Mouse (Mus musculus) ES-E14 (cell line): ENCODE results near the gene Ndst4. TPM values are rescaled to one million over a fixed set of nuclear protein-coding genes. Genes with fewer than 3 reads are reported as not detected.

ENCODE experiments used
- DNase-seq: peaks from one replicate; pipeline ENCODE4 v3.0.0-alpha.2; 2013; ENCODE audit warnings: low read depth, low spot score
- H3K27ac ChIP-seq: 2 replicates; pipeline ENCODE4 v1.5.1; 2012; ENCODE audit warnings: low read depth, mild to moderate bottlenecking, low read length, moderate library complexity, mixed read lengths; ENCODE audit not compliant: poor library complexity, insufficient read depth, severe bottlenecking
- H3K36me3 ChIP-seq: 2 replicates; pipeline ENCODE4 v1.6.1; 2012; ENCODE audit warnings: mild to moderate bottlenecking, low read length, moderate library complexity, mixed read lengths; ENCODE audit not compliant: control insufficient read depth, poor library complexity, insufficient read depth, severe bottlenecking
- H3K4me1 ChIP-seq, 2 experiments: fragments of 150-350 bp in 1 of 2; sonication (generic) in 1 of 2; 2 replicates each; pipeline ENCODE4 v1.6.1; 2012; ENCODE audit warnings: low read length in 2 of 2, mild to moderate bottlenecking in 1 of 2, mixed read lengths in 1 of 2; ENCODE audit not compliant: control insufficient read depth in 2 of 2, insufficient read depth in 2 of 2, poor library complexity in 1 of 2
- H3K4me3 ChIP-seq, 2 experiments: fragments of 150-350 bp in 1 of 2; sonication (generic) in 1 of 2; 2 replicates each; pipeline ENCODE4 v1.5.1; 2012; ENCODE audit warnings: low read length in 2 of 2, low read depth in 1 of 2, mild to moderate bottlenecking in 1 of 2, mixed read lengths in 1 of 2; ENCODE audit not compliant: insufficient read depth in 1 of 2, poor library complexity in 1 of 2, severe bottlenecking in 1 of 2
- H3K9ac ChIP-seq: 2 replicates; pipeline ENCODE4 v1.6.1; 2012; ENCODE audit warnings: low read depth, mild to moderate bottlenecking, low read length, mixed read lengths; ENCODE audit not compliant: poor library complexity, insufficient read depth, severe bottlenecking
- H3K9me3 ChIP-seq: fragments of 150-350 bp; sonication (generic); 2 replicates; pipeline ENCODE4 v1.6.1; 2012; ENCODE audit warnings: low read depth, mild to moderate bottlenecking, low read length; ENCODE audit not compliant: control insufficient read depth, insufficient read depth
- CHD2 ChIP-seq: IDR thresholded peaks from 2 replicates; pipeline ENCODE4 v1.6.1; 2014; ENCODE audit warnings: mild to moderate bottlenecking, low read depth, low read length, inconsistent platforms
- HCFC1 ChIP-seq: IDR thresholded peaks from 2 replicates; pipeline ENCODE4 v1.6.1; 2012; ENCODE audit warnings: low read length, inconsistent platforms, borderline replicate concordance; ENCODE audit not compliant: insufficient read depth
- MAFK ChIP-seq: IDR thresholded peaks from 2 replicates; pipeline ENCODE4 v1.6.1; 2014; ENCODE audit warnings: mild to moderate bottlenecking, low read depth, low read length, inconsistent platforms; ENCODE audit not compliant: insufficient read depth
- ZC3H11A ChIP-seq: IDR thresholded peaks from 2 replicates; pipeline ENCODE4 v1.6.1; 2012; ENCODE audit warnings: low read depth, mild to moderate bottlenecking, inconsistent platforms, low read length, borderline replicate concordance
- ZNF384 ChIP-seq: IDR thresholded peaks from 2 replicates; pipeline ENCODE4 v1.6.1; 2012; ENCODE audit warnings: low read depth, low read length, inconsistent platforms
- in situ Hi-C, 2 experiments: fragments of 600-800 bp; cut with MboI; formaldehyde crosslinking; loops; one replicate each; pipeline ENCODE4 v1.15.1; 2025; ENCODE audit warnings: low sequenced_read_pairs in 2 of 2, inconsistent platforms in 1 of 2; ENCODE audit not compliant: unreplicated experiment in 2 of 2
- total RNA-seq: library from RNA; depleted of rRNA; stranded (reverse); fragments of 300-350 nt; gene quantifications from 2 replicates; pipeline ENCODE4 v1.2.3, GENCODE M21; 2012

The Ndst4 gene
- total RNA-seq, 1 experiment = not detected

DNA sequence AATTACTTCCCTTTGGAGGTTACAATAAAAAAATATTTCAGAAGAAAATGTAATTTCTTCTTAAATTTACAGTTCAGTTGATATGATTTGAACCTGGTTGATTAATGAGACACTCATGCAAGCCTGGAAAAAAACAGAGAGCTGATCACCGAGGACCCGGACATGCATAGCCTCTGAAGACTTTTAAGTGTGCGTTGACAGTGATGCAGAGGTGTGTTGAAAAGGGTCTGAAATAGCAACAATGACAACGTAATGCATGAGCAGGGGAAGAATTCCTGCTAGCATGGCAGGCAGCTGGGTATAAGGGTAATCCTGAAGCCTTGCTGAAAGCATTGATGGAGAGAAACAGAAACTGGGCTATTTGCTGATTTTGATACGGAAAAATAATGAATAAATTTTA, 106.2 kb downstream of the Ndst4 start:
- Histone ChIP-seq H3K36me3 (no peaks in the 10 kb centered on the region), H3K9me3 (no peaks in the 10 kb centered on the region), H3K27ac (no peak overlapping the region), H3K4me3 (no peak overlapping the region), H3K9ac (no peak overlapping the region), H3K4me1 (no peaks in the 10 kb centered on the region)
- no peak for DNase-seq
- TF ChIP-seq ZNF384 (no peak), HCFC1 (no peak), CHD2 (no peak), MAFK (no peak), ZC3H11A (no peak)
- in situ Hi-C loops = no loop called here

- in situ Hi-C loops = no loop called here
- Histone ChIP-seq H3K9me3 (no peaks in the 10 kb centered on the region), H3K27ac (no peak overlapping the region), H3K9ac (no peak overlapping the region), H3K4me1 (no peaks in the 10 kb centered on the region), H3K4me3 (no peak overlapping the region), H3K36me3 (no peaks in the 10 kb centered on the region)
- TF ChIP-seq ZC3H11A = no peak
- TF ChIP-seq MAFK = no peak
- TF ChIP-seq ZNF384 = no peak
- no peak for TF ChIP-seq CHD2
- no peak for TF ChIP-seq HCFC1
- DNase-seq = no peak
Observed at GRCm38 (mm10) chr3:125533371-125533770, 129.5 kb downstream of the Ndst4 start.

DNA sequence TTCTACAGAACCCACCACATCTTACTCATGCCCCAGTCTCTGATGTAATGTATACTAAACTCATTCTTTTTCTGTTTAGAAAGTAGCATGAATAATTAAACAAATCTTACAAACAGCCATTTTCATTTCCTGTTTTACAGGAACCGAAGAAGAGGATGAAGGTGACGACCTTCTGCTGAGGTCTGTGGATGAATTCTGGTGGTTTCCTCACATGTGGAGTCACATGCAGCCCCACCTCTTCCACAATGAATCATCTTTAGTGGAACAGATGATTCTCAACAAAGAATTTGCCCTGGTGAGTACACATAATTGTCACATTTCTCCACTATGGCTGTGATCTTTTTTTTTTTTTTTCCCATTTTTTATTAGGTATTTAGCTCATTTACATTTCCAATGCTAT, 166.7 kb downstream of the Ndst4 start:
- H3K9ac ChIP-seq = no peak overlapping the region
- no peak overlapping the region for H3K27ac ChIP-seq
- no peaks in the 10 kb centered on the region for H3K4me1 ChIP-seq
- DNase-seq = no peak
- no peak overlapping the region for H3K4me3 ChIP-seq
- no peaks in the 10 kb centered on the region for H3K36me3 ChIP-seq
- TF ChIP-seq HCFC1 (no peak), MAFK (no peak), ZNF384 (no peak), CHD2 (no peak), ZC3H11A (no peak)
- in situ Hi-C loops = no loop called here
- no peaks in the 10 kb centered on the region for H3K9me3 ChIP-seq

DNA sequence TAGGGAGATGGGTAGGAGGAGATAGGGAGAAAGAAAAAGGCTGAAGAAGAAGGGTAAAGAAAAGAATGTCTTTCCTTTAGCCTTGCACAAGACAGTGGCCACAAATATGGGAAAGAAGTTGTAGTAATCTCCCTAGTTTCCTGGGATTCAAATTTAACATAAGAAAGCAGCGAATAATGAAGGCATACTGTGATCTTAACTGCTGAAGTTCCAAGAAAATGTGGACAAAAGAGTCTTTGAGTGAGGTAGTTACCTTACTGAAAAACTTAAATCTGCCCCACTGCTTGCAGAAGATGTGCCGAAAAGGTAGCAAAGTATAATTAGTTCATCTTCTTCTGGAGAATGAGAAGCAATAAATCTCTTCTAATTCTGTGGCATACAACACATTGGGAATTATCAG, 228.4 kb downstream of the Ndst4 start:
- in situ Hi-C loops = no loop called here
- Histone ChIP-seq H3K4me3 (no peak overlapping the region), H3K36me3 (no peaks in the 10 kb centered on the region), H3K9me3 (no peaks in the 10 kb centered on the region), H3K27ac (no peak overlapping the region), H3K9ac (no peak overlapping the region), H3K4me1 (no peaks in the 10 kb centered on the region)
- no peak for TF ChIP-seq ZC3H11A
- TF ChIP-seq CHD2 = no peak
- TF ChIP-seq ZNF384 = no peak
- TF ChIP-seq MAFK = no peak
- no peak for TF ChIP-seq HCFC1
- peak; percentile 13 for DNase-seq

GRCm38 (mm10) chr3:125655009-125655635, 251.2 kb downstream of the Ndst4 start:
- Histone ChIP-seq H3K9ac (no peak overlapping the region), H3K27ac (no peak overlapping the region)
- TF ChIP-seq ZNF384 (no peak), CHD2 (no peak), HCFC1 (no peak), ZC3H11A (no peak), MAFK (no peak)

More at GRCm38 (mm10) chr3:125655009-125655635, 251.2 kb downstream of the Ndst4 start:
- H3K36me3 ChIP-seq = no peaks in the 10 kb centered on the region
- no peaks in the 10 kb centered on the region for H3K9me3 ChIP-seq
- no peak overlapping the region for H3K4me3 ChIP-seq
- in situ Hi-C loops = no loop called here
- H3K4me1 ChIP-seq = no peaks in the 10 kb centered on the region
- no peak for DNase-seq
